Mouse (Mus musculus) embryonic facial prominence, embryonic 13.5 days (tissue): ENCODE measurements around the gene Rcc2. TPM values are rescaled to one million over a fixed set of nuclear protein-coding genes. Genes with fewer than 3 reads are reported as not detected.

ENCODE experiments used
- ATAC-seq: fragments of 200-750 bp; cut with Nextera tagmentation; 2 replicates; pipeline ENCODE4 v1.8.0; 2017; ENCODE audit warnings: low read depth; ENCODE audit not compliant: insufficient number of reproducible peaks, insufficient read depth, low FRiP score, low TSS enrichment
- H3K27ac ChIP-seq: fragments of 300-500 bp; sonication (generic); 2 replicates; pipeline ENCODE4 v1.5.1; 2015; ENCODE audit warnings: moderate library complexity, mild to moderate bottlenecking, inconsistent platforms
- H3K27me3 ChIP-seq: fragments of 300-500 bp; sonication (generic); 2 replicates; pipeline ENCODE4 v1.6.1; 2015; ENCODE audit warnings: mild to moderate bottlenecking, inconsistent platforms
- H3K36me3 ChIP-seq: fragments of 300-500 bp; sonication (generic); 2 replicates; pipeline ENCODE4 v1.6.1; 2015; ENCODE audit warnings: mild to moderate bottlenecking, inconsistent platforms
- H3K4me1 ChIP-seq: fragments of 300-500 bp; sonication (generic); 2 replicates; pipeline ENCODE4 v1.6.1; 2015; ENCODE audit warnings: inconsistent platforms
- H3K4me2 ChIP-seq: fragments of 300-500 bp; sonication (generic); 2 replicates; pipeline ENCODE4 v1.6.1; 2015; ENCODE audit warnings: moderate library complexity, mild to moderate bottlenecking, inconsistent platforms
- H3K4me3 ChIP-seq: fragments of 300-500 bp; sonication (generic); 2 replicates; pipeline ENCODE4 v1.5.1; 2015; ENCODE audit warnings: mild to moderate bottlenecking, inconsistent platforms
- H3K9ac ChIP-seq: fragments of 300-500 bp; sonication (generic); 2 replicates; pipeline ENCODE4 v1.6.1; 2015; ENCODE audit warnings: mild to moderate bottlenecking, inconsistent platforms
- H3K9me3 ChIP-seq: fragments of 300-500 bp; sonication (generic); 2 replicates; pipeline ENCODE4 v1.6.1; 2016; ENCODE audit warnings: inconsistent platforms
- WGBS: fragments of 180-500 bp; shearing (Covaris S2); methylation state at CpG from one replicate; pipeline ENCODE4 v1.1.7; 2015; ENCODE audit warnings: mixed read lengths; 5-methylcytosine and 5-hydroxymethylcytosine counted together
- polyA plus RNA-seq: library from polyadenylated mRNA; unstranded; fragments of >200 nt; fragmentation: Nextera tagmentation; extraction: Ambion mirVana; gene quantifications from 2 replicates; pipeline ENCODE4 v1.2.1, GENCODE M21; 2015

The Rcc2 gene
- polyA plus RNA-seq, 1 experiment from 2014 or later: 43.5 TPM

GRCm38 (mm10) chr4:140701716-140702561 lies 1.6 kb downstream of the Rcc2 start:
- WGBS: 0% methylated on average over 54 of the region's 107 CpGs
- Histone ChIP-seq H3K27me3 (peaks cover 17% of the 10 kb centered on the region; the same call in 1 of the 2 replicates), H3K9me3 (no peaks in the 10 kb centered on the region), H3K4me1 (peaks cover 54% of the 10 kb centered on the region), H3K4me2 (peak overlapping the region; percentile 92), H3K27ac (peak overlapping the region; percentile 99), H3K9ac (peak overlapping the region; percentile 97), H3K36me3 (peaks cover 28% of the 10 kb centered on the region), H3K4me3 (peak overlapping the region; percentile 94)
- no peak for ATAC-seq

DNA sequence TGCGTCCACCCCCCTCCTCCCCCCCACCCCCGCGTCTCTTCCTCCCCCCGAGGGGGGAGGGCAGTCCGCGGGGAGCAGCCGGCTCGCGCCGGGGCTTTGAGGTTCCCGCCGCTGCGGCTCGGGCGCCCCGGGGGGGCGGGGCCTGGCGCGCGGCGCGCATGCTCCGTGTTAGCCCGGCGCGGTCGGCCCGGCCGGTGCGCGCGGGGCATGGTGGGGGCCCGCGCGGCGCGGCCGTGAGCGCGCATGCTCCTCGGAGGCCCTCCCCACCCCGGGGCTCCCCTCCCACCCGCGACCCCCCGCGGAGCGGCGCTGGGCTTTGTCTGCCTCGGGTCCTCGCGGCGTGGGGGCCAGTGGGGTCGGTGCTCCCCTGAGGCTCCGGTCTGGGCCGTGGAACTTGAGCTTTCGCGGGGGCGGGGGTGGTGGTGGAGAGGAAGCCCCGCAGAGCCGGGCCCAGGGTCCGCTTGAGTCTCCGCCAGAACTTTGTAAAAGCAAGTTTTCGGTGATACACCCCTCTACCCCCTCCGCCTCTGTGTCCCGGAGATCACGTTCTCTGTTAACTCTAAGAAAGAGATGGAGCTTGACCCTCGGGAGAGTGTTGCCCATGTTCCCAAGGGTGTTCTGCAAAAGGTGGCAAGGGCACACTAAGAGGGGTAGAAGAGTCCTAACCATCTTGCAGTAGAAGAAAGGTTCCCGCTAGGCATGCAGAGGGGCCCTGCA lies 2.4 kb downstream of the Rcc2 start:
- H3K4me1 ChIP-seq: peaks cover 60% of the 10 kb centered on the region
- peak overlapping the region; percentile 94 for H3K4me3 ChIP-seq
- peaks cover 17% of the 10 kb centered on the region; the same call in 1 of the 2 replicates for H3K27me3 ChIP-seq
- H3K27ac ChIP-seq: peak overlapping the region; percentile 99
- under 1% methylated on average over 45 of the region's 68 CpGs for WGBS
- peak overlapping the region; percentile 97 for H3K9ac ChIP-seq
- peaks cover 36% of the 10 kb centered on the region for H3K36me3 ChIP-seq
- H3K9me3 ChIP-seq: no peaks in the 10 kb centered on the region
- ATAC-seq: peak; percentile 72
- peak overlapping the region; percentile 92 for H3K4me2 ChIP-seq

GRCm38 (mm10) chr4:140703636-140704035 lies 3.3 kb downstream of the Rcc2 start:
- 5% methylated on average over 8 of the region's 8 CpGs for WGBS
- Histone ChIP-seq H3K9me3 (no peaks in the 10 kb centered on the region), H3K4me1 (peaks cover 65% of the 10 kb centered on the region), H3K27ac (peak overlapping the region; percentile 99), H3K4me2 (peak overlapping the region; percentile 92), H3K36me3 (peaks cover 44% of the 10 kb centered on the region), H3K9ac (peak overlapping the region; percentile 97), H3K4me3 (peak overlapping the region; percentile 94), H3K27me3 (peaks cover 13% of the 10 kb centered on the region; the same call in 1 of the 2 replicates)
- ATAC-seq: no peak

- no peak for ATAC-seq
- peaks cover 8% of the 10 kb centered on the region; the same call in 1 of the 2 replicates for H3K27me3 ChIP-seq
- 34% methylated on average over 4 of the region's 4 CpGs for WGBS
- H3K4me3 ChIP-seq: peak overlapping the region; percentile 94
- peak overlapping the region; percentile 92 for H3K4me2 ChIP-seq
- peaks cover 63% of the 10 kb centered on the region for H3K4me1 ChIP-seq
- H3K9ac ChIP-seq: peak overlapping the region; percentile 97
- peak overlapping the region; percentile 99; the same call in 1 of the 2 replicates for H3K27ac ChIP-seq
- no peaks in the 10 kb centered on the region for H3K9me3 ChIP-seq
- H3K36me3 ChIP-seq: peaks cover 50% of the 10 kb centered on the region
These were observed 3.8 kb downstream of the Rcc2 start for GRCm38 (mm10) chr4:140704166-140704565.

GRCm38 (mm10) chr4:140707615-140708014 lies 7.3 kb downstream of the Rcc2 start:
- Histone ChIP-seq H3K36me3 (peaks cover 84% of the 10 kb centered on the region), H3K4me2 (no peak overlapping the region), H3K9me3 (no peaks in the 10 kb centered on the region), H3K27me3 (no peaks in the 10 kb centered on the region), H3K4me3 (no peak overlapping the region), H3K9ac (peak overlapping the region; percentile 40; the same call in 1 of the 2 replicates), H3K27ac (peak overlapping the region; percentile 22; the same call in 1 of the 2 replicates), H3K4me1 (peaks cover 47% of the 10 kb centered on the region)
- 83% methylated on average over 4 of the region's 4 CpGs for WGBS
- no peak for ATAC-seq

DNA sequence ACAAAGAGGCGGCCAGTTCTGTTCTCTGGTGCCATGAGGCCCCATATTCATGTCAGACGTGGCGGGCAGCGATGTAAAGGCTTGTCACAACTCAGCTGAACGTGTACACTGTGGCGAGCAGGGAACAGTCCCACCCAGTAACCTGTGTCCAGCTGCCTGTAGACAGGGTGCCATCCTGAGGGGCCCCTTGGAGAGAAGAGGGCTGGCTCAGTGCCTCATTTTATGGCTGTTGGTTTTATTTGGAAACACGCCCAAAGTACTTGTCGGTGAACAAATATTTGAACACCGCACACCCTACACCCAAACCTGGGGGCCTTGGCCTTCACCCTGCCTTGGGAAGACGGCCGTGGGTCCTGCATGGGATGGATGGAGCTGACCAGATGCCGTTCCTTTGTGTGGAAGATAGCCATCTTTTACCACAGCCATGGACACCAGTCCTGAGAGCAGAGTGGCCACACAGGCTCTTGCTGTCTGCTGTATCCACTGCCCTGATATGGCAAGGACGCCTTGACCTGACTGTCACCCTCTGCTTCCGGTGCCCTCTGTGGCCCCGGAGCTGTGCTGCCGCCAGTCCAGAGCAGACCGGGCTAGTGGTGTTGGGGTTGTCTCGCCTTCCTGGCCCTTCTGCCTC lies 8.1 kb downstream of the Rcc2 start:
- Histone ChIP-seq H3K4me3 (no peak overlapping the region), H3K4me2 (no peak overlapping the region), H3K4me1 (peaks cover 43% of the 10 kb centered on the region), H3K27me3 (no peaks in the 10 kb centered on the region), H3K36me3 (peaks cover 92% of the 10 kb centered on the region), H3K27ac (no peak overlapping the region), H3K9me3 (no peaks in the 10 kb centered on the region), H3K9ac (0 out of 2 replicates have a peak overlapping the region, but pooled peaks have one; percentile 40)
- WGBS: 85% methylated on average over 18 of the region's 18 CpGs
- no peak for ATAC-seq

GRCm38 (mm10) chr4:140709111-140709510 lies 8.8 kb downstream of the Rcc2 start:
- H3K27ac ChIP-seq: no peak overlapping the region
- no peaks in the 10 kb centered on the region for H3K9me3 ChIP-seq
- WGBS: 83% methylated on average over 7 of the region's 7 CpGs
- 0 out of 2 replicates have a peak overlapping the region, but pooled peaks have one; percentile 2 for H3K9ac ChIP-seq
- no peak for ATAC-seq
- no peak overlapping the region for H3K4me3 ChIP-seq
- peaks cover 98% of the 10 kb centered on the region for H3K36me3 ChIP-seq
- no peaks in the 10 kb centered on the region for H3K27me3 ChIP-seq
- H3K4me1 ChIP-seq: peaks cover 36% of the 10 kb centered on the region
- no peak overlapping the region for H3K4me2 ChIP-seq

- Histone ChIP-seq H3K4me2 (no peak overlapping the region), H3K27me3 (no peaks in the 10 kb centered on the region), H3K9me3 (no peaks in the 10 kb centered on the region), H3K36me3 (peaks cover 98% of the 10 kb centered on the region), H3K9ac (no peak overlapping the region), H3K27ac (no peak overlapping the region), H3K4me1 (peaks cover 31% of the 10 kb centered on the region), H3K4me3 (no peak overlapping the region)
- WGBS: 83% methylated on average over 10 of the region's 10 CpGs
- ATAC-seq: no peak
These were observed 9.3 kb downstream of the Rcc2 start for GRCm38 (mm10) chr4:140709617-140710016.

GRCm38 (mm10) chr4:140710781-140711180 lies 10.4 kb downstream of the Rcc2 start:
- H3K36me3 ChIP-seq: peaks cover 98% of the 10 kb centered on the region
- WGBS: 78% methylated on average over 10 of the region's 10 CpGs
- H3K9me3 ChIP-seq: no peaks in the 10 kb centered on the region
- no peak for ATAC-seq
- H3K9ac ChIP-seq: no peak overlapping the region
- H3K4me2 ChIP-seq: no peak overlapping the region
- H3K27ac ChIP-seq: no peak overlapping the region
- no peaks in the 10 kb centered on the region for H3K27me3 ChIP-seq
- no peak overlapping the region for H3K4me3 ChIP-seq
- peaks cover 21% of the 10 kb centered on the region for H3K4me1 ChIP-seq

- no peaks in the 10 kb centered on the region for H3K27me3 ChIP-seq
- ATAC-seq: no peak
- H3K4me1 ChIP-seq: peaks cover 16% of the 10 kb centered on the region
- H3K36me3 ChIP-seq: peaks cover 98% of the 10 kb centered on the region
- H3K27ac ChIP-seq: no peak overlapping the region
- no peak overlapping the region for H3K4me2 ChIP-seq
- H3K4me3 ChIP-seq: no peak overlapping the region
- no peak overlapping the region for H3K9ac ChIP-seq
- no peaks in the 10 kb centered on the region for H3K9me3 ChIP-seq
- WGBS: 82% methylated on average over 5 of the region's 5 CpGs
These were observed 11.0 kb downstream of the Rcc2 start for GRCm38 (mm10) chr4:140711360-140711759.
